Mouse (Mus musculus): ENCODE results near the gene Pigk. TPM values are rescaled to one million over a fixed set of nuclear protein-coding genes. Genes with fewer than 3 reads are reported as not detected.
"Not testable (repeated sequence)": the region's sequence is repeated elsewhere in the genome, so short reads cannot be mapped to it uniquely, and the experiment has no call there.

Gene Pigk
- polyA plus RNA-seq, 1 experiment from 2014 or later, result 36.0 TPM

- 19% methylated on average over 7 of the region's 7 CpGs for WGBS
- Histone ChIP-seq H3K27me3 (ENCODE audit: low read depth, poor library complexity, severe bottlenecking) (no peaks in the 10 kb centered on the region), H3K4me1 (peaks cover 59% of the 10 kb centered on the region), H3K27ac (replicated peaks) (no peak overlapping the region), H3K36me3 (no peaks in the 10 kb centered on the region), H3K4me3 (no peak overlapping the region), H3K9me3 (replicated peaks) (no peaks in the 10 kb centered on the region)
- DNase-seq (ENCODE audit: low spot score), result no peak
These were observed 47.2 kb downstream of the Pigk start for GRCm38 (mm10) chr3:152761116-152761515.

GRCm38 (mm10) chr3:152761661-152762060 is 47.8 kb downstream of the Pigk start:
- Histone ChIP-seq H3K27me3 (ENCODE audit: low read depth, poor library complexity, severe bottlenecking) (no peaks in the 10 kb centered on the region), H3K9me3 (replicated peaks) (no peaks in the 10 kb centered on the region), H3K27ac (replicated peaks) (no peak overlapping the region), H3K36me3 (0 out of 2 replicates have a peak, but pooled peaks cover under 1% of the 10 kb centered on the region), H3K4me1 (peaks cover 54% of the 10 kb centered on the region), H3K4me3 (no peak overlapping the region)
- WGBS, result 93% methylated on average over 8 of the region's 8 CpGs
- DNase-seq (ENCODE audit: low spot score), result no peak

DNA sequence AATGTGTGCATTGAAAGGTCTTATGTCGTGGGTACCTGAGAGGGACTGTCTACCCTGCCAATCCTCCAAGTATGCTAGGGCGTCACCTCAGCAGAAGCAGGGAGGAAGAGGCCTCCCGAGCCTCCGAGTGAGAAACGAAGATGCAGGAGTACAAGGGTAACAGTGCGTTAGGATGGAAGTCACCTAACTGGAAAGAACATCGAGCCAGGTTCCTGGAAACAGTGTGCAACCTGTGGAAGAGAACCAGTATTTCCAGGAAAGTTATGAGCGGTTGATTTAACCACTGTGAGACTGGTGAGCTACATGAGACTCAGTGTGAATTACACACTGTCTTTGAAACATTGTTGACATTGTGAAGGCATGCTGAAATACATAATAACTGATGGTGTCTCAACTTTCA is 48.4 kb downstream of the Pigk start:
- WGBS, result 93% methylated on average over 8 of the region's 8 CpGs
- Histone ChIP-seq H3K9me3 (replicated peaks) (no peaks in the 10 kb centered on the region), H3K4me3 (no peak overlapping the region), H3K4me1 (peaks cover 48% of the 10 kb centered on the region), H3K27ac (replicated peaks) (no peak overlapping the region), H3K27me3 (ENCODE audit: low read depth, poor library complexity, severe bottlenecking) (no peaks in the 10 kb centered on the region), H3K36me3 (peaks cover 3% of the 10 kb centered on the region; the same call in 1 of the 2 replicates)
- DNase-seq (ENCODE audit: low spot score), result no peak

- Histone ChIP-seq H3K27ac (replicated peaks) (peak overlapping the region; percentile 49; the same call in 1 of the 2 replicates), H3K36me3 (peaks cover 8% of the 10 kb centered on the region; the same call in 1 of the 2 replicates), H3K9me3 (replicated peaks) (no peaks in the 10 kb centered on the region), H3K4me1 (peaks cover 38% of the 10 kb centered on the region), H3K27me3 (ENCODE audit: low read depth, poor library complexity, severe bottlenecking) (no peaks in the 10 kb centered on the region), H3K4me3 (peak overlapping the region; percentile 38)
- 43% methylated on average over 26 of the region's 26 CpGs for WGBS
- DNase-seq (ENCODE audit: low spot score), result peak; percentile 35
These were observed 49.4 kb downstream of the Pigk start for GRCm38 (mm10) chr3:152763139-152763882.

GRCm38 (mm10) chr3:152764516-152765312 is 50.8 kb downstream of the Pigk start:
- Histone ChIP-seq H3K9me3 (replicated peaks) (no peaks in the 10 kb centered on the region), H3K4me3 (no peak overlapping the region), H3K27ac (replicated peaks) (no peak overlapping the region), H3K27me3 (ENCODE audit: low read depth, poor library complexity, severe bottlenecking) (no peaks in the 10 kb centered on the region), H3K36me3 (peaks cover 18% of the 10 kb centered on the region), H3K4me1 (peaks cover 26% of the 10 kb centered on the region)
- DNase-seq (ENCODE audit: low spot score), result no peak
- WGBS, result 72% methylated on average over 8 of the region's 8 CpGs

DNA sequence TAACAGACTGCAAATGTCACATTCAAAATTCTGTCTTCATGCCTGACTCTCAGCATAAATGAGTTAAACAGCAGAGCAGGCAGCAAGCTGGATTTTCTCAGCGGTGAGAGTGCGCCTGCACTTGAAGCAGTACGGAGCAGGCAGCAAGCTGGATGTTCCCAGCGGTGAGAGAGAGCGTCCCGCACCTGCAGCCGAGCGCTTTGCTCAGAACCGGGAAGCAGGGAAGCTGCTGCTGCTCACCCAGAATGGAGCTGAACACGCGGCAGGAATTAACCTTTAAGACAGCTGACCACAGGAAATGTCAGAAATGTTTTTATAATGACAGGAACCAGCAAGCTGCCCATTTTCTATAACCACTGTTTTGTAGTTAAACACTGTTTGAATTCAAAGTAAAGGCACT is 53.6 kb downstream of the Pigk start:
- Histone ChIP-seq H3K4me1 (peaks cover 21% of the 10 kb centered on the region), H3K4me3 (no peak overlapping the region), H3K27me3 (ENCODE audit: low read depth, poor library complexity, severe bottlenecking) (no peaks in the 10 kb centered on the region), H3K9me3 (replicated peaks) (no peaks in the 10 kb centered on the region), H3K27ac (replicated peaks) (no peak overlapping the region), H3K36me3 (peaks cover 18% of the 10 kb centered on the region)
- WGBS, result 82% methylated on average over 11 of the region's 11 CpGs
- DNase-seq (ENCODE audit: low spot score), result no peak

GRCm38 (mm10) chr3:152770056-152770455 is 56.2 kb downstream of the Pigk start:
- 90% methylated on average over 6 of the region's 6 CpGs for WGBS
- H3K9me3 ChIP-seq (replicated peaks), result no peaks in the 10 kb centered on the region
- peaks cover 18% of the 10 kb centered on the region for H3K36me3 ChIP-seq
- no peaks in the 10 kb centered on the region for H3K27me3 ChIP-seq (ENCODE audit: low read depth, poor library complexity, severe bottlenecking)
- no peak for DNase-seq (ENCODE audit: low spot score)
- no peak overlapping the region for H3K4me3 ChIP-seq
- H3K4me1 ChIP-seq, result peaks cover 2% of the 10 kb centered on the region
- no peak overlapping the region for H3K27ac ChIP-seq (replicated peaks)

DNA sequence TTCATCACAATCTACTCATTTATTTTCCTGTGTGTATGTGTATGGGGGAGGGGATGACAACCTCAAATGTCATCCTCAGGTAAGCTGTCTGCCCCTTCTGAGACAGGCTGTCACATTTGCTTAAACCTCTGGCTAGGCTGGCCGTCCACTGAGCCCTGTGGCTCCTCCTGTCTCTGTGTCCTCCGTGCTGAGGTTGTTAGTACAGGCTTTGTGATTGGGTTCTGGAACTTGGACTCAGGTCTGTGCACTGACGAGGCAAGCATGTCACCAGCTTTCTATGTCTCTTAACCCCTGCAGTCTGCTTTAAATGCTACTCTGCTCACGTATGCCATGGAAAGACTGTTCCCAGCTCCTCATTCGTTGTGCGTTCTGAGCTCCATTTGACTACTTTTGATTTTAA is 62.5 kb downstream of the Pigk start:
- H3K27me3 ChIP-seq (ENCODE audit: low read depth, poor library complexity, severe bottlenecking), result no peaks in the 10 kb centered on the region
- no peak for DNase-seq (ENCODE audit: low spot score)
- H3K9me3 ChIP-seq (replicated peaks), result no peaks in the 10 kb centered on the region
- WGBS, result 86% methylated on average over 6 of the region's 6 CpGs
- no peak overlapping the region for H3K27ac ChIP-seq (replicated peaks)
- no peaks in the 10 kb centered on the region for H3K4me1 ChIP-seq
- no peak overlapping the region for H3K4me3 ChIP-seq
- H3K36me3 ChIP-seq, result no peaks in the 10 kb centered on the region

DNA sequence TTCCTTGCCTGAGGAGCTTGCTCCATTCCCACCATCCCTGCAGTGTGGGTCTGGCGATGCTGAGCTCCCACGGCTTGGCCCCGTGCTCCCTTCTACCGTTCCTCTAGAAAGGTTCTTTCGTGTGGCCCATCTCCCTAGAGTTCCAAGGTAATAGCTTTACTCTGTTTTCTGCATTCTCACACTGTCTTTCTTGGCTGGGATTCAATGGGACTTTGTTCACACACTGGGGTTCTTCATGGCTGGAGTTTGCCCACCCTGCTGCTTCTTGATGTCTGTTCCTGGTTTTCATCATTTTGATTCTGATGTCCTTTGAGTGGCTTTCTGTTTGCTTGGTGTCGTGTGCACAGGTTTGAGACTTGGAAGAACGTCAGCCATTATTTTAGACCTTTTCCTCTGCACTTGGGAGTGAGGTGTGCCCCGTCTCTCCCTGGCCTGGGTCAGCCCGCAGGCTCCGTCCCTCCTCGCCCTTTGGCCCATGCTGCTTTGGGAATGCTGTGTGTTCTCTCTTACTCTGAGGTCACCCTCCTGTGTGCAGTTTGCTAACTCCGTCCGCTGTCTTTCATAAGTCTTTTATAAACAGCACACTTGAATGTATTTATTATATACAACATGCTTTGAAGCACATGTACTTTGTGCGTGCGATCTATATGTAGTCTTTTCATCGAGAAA is 63.1 kb downstream of the Pigk start:
- WGBS, result 90% methylated on average over 16 of the region's 16 CpGs
- no peaks in the 10 kb centered on the region for H3K27me3 ChIP-seq (ENCODE audit: low read depth, poor library complexity, severe bottlenecking)
- DNase-seq (ENCODE audit: low spot score), result no peak
- no peak overlapping the region for H3K4me3 ChIP-seq
- no peaks in the 10 kb centered on the region for H3K4me1 ChIP-seq
- no peak overlapping the region for H3K27ac ChIP-seq (replicated peaks)
- no peaks in the 10 kb centered on the region for H3K9me3 ChIP-seq (replicated peaks)
- H3K36me3 ChIP-seq, result no peaks in the 10 kb centered on the region

DNA sequence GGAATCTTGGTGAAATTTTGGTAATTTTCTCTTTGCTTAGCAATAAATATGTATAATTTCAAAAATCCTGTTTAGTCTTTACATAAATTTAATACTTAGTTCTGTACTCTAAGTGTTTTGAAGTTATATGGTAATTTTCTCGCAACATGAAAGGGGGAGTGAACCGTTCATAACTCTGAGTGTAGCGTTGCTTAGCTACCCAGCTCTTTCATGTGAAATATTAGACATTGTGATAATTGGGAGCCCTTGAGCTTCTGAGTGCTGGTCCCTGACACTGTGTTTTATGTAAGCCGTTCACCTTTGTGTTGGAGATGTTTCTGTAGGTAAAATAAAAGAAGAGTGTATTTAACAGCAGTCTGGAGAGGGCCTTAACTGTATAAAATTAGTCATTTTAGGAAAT is 65.9 kb downstream of the Pigk start:
- H3K4me3 ChIP-seq, result no peak overlapping the region
- H3K9me3 ChIP-seq (replicated peaks), result no peaks in the 10 kb centered on the region
- 95% methylated on average over 4 of the region's 4 CpGs for WGBS
- DNase-seq (ENCODE audit: low spot score), result no peak
- H3K4me1 ChIP-seq, result no peaks in the 10 kb centered on the region
- no peaks in the 10 kb centered on the region for H3K36me3 ChIP-seq
- H3K27me3 ChIP-seq (ENCODE audit: low read depth, poor library complexity, severe bottlenecking), result no peaks in the 10 kb centered on the region
- no peak overlapping the region for H3K27ac ChIP-seq (replicated peaks)

DNA sequence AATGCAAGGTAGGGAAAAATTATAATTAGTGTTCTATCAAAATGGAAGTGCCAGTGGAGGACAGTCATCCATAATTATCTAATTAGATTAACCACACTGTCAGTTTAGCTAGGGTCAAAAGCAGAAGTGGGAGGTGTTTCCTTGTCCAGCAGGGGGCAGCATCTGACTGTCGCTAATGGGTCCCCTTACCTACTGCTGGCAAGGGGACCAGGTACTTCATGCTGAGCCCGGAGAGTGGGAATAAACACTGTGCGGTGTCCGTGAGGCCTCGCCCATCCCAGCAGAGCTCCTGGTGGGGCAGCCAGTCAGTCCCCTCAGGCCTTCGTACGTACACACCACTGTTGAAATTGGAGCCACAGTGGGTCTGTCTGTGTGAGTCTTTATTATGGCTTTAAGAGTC is 69.9 kb downstream of the Pigk start:
- 32% methylated on average over 7 of the region's 7 CpGs for WGBS
- DNase-seq (ENCODE audit: low spot score), result peak; percentile 65
- H3K27me3 ChIP-seq (ENCODE audit: low read depth, poor library complexity, severe bottlenecking), result no peaks in the 10 kb centered on the region

DNA sequence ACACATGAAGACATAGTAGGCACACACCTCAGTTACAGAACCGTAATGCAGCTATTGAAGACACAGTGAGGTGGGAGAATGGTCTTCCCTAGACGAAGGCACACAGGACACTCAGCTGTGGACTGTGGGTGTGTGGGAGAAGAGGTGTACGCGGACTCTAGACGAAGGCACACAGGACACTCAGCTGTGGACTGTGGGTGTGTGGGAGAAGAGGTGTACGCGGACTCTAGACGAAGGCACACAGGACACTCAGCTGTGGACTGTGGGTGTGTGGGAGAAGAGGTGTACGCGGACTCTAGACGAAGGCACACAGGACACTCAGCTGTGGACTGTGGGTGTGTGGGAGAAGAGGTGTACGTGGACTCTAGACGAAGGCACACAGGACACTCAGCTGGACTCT is 70.5 kb downstream of the Pigk start:
- not testable (repeated sequence) for H3K27me3 ChIP-seq (ENCODE audit: low read depth, poor library complexity, severe bottlenecking); H3K9me3 ChIP-seq (replicated peaks); H3K27ac ChIP-seq (replicated peaks); H3K4me3 ChIP-seq; H3K4me1 ChIP-seq; DNase-seq (ENCODE audit: low spot score)
- 94% methylated on average over 10 of the region's 13 CpGs for WGBS
- peaks cover 13% of the 10 kb centered on the region for H3K36me3 ChIP-seq

More for the DNA sequence above, 69.9 kb downstream of the Pigk start:
- Histone ChIP-seq H3K9me3 (replicated peaks) (no peaks in the 10 kb centered on the region), H3K36me3 (peaks cover 13% of the 10 kb centered on the region), H3K27ac (replicated peaks) (no peak overlapping the region), H3K4me1 (no peaks in the 10 kb centered on the region), H3K4me3 (no peak overlapping the region)

Data from midbrain, embryonic 10.5 days (tissue).